Mouse (Mus musculus): Measurements from ENCODE around the gene Ccdc51. TPM values are rescaled to one million over a fixed set of nuclear protein-coding genes. Genes with fewer than 3 reads are reported as not detected.

The Ccdc51 gene
- polyA plus RNA-seq, 1 experiment from 2014 or later, result 11.9 TPM

- H3K4me1 ChIP-seq, result peaks cover 12% of the 10 kb centered on the region
- H3K9me3 ChIP-seq (replicated peaks), result no peaks in the 10 kb centered on the region
- no peaks in the 10 kb centered on the region for H3K27me3 ChIP-seq
- WGBS, result 94% methylated on average over 16 of the region's 16 CpGs
- no peak overlapping the region for H3K4me3 ChIP-seq
- H3K36me3 ChIP-seq, result peaks cover 76% of the 10 kb centered on the region
- peak overlapping the region; percentile 46; the same call in 1 of the 2 replicates for H3K27ac ChIP-seq
- 0 out of 2 replicates have a peak, but pooled peaks have one; percentile 15 for ATAC-seq (ENCODE audit: low FRiP score)
- H3K9ac ChIP-seq, result no peak overlapping the region
- no peak overlapping the region for H3K4me2 ChIP-seq (replicated peaks)
These were observed 22.0 kb upstream of the Ccdc51 start for GRCm38 (mm10) chr9:109060184-109060897.

GRCm38 (mm10) chr9:109060898-109061295, 21.4 kb upstream of the Ccdc51 start:
- Histone ChIP-seq H3K9me3 (replicated peaks) (no peaks in the 10 kb centered on the region), H3K27me3 (no peaks in the 10 kb centered on the region), H3K9ac (no peak overlapping the region), H3K4me1 (peaks cover 9% of the 10 kb centered on the region), H3K36me3 (peaks cover 81% of the 10 kb centered on the region), H3K27ac (no peak overlapping the region), H3K4me3 (no peak overlapping the region), H3K4me2 (replicated peaks) (no peak overlapping the region)
- WGBS, result 87% methylated on average over 5 of the region's 5 CpGs
- ATAC-seq (ENCODE audit: low FRiP score), result no peak

- H3K36me3 ChIP-seq, result peaks cover 80% of the 10 kb centered on the region
- no peak overlapping the region for H3K27ac ChIP-seq
- no peaks in the 10 kb centered on the region for H3K9me3 ChIP-seq (replicated peaks)
- no peaks in the 10 kb centered on the region for H3K27me3 ChIP-seq
- H3K4me1 ChIP-seq, result peaks cover 10% of the 10 kb centered on the region
- H3K9ac ChIP-seq, result no peak overlapping the region
- H3K4me3 ChIP-seq, result no peak overlapping the region
- H3K4me2 ChIP-seq (replicated peaks), result no peak overlapping the region
- 94% methylated on average over 3 of the region's 3 CpGs for WGBS
- no peak for ATAC-seq (ENCODE audit: low FRiP score)
These were observed 14.1 kb upstream of the Ccdc51 start for GRCm38 (mm10) chr9:109068095-109068735.

GRCm38 (mm10) chr9:109073661-109074573, 8.4 kb upstream of the Ccdc51 start, which contains the start of gene Atrip:
Gene Atrip, minus strand, starts transcription at chr9:109074124.
- peaks cover 29% of the 10 kb centered on the region for H3K36me3 ChIP-seq
- H3K27ac ChIP-seq, result peak within 1 kb of the TSS; percentile 76
- ATAC-seq (ENCODE audit: low FRiP score), result peak; percentile 99
- no peaks in the 10 kb centered on the region for H3K9me3 ChIP-seq (replicated peaks)
- peak within 1 kb of the TSS; percentile 80 for H3K4me3 ChIP-seq
- H3K9ac ChIP-seq, result peak within 1 kb of the TSS; percentile 79
- H3K4me2 ChIP-seq (replicated peaks), result peak within 1 kb of the TSS; percentile 84
- under 1% methylated on average over 57 of the region's 57 CpGs for WGBS
- H3K27me3 ChIP-seq, result no peaks in the 10 kb centered on the region
- H3K4me1 ChIP-seq, result peaks cover 18% of the 10 kb centered on the region

GRCm38 (mm10) chr9:109080516-109080915, 1.8 kb upstream of the Ccdc51 start:
- Histone ChIP-seq H3K9me3 (replicated peaks) (no peaks in the 10 kb centered on the region), H3K27me3 (no peaks in the 10 kb centered on the region), H3K27ac (no peak overlapping the region), H3K4me2 (replicated peaks) (no peak overlapping the region), H3K36me3 (peaks cover 19% of the 10 kb centered on the region), H3K4me1 (peaks cover 22% of the 10 kb centered on the region), H3K4me3 (no peak overlapping the region), H3K9ac (no peak overlapping the region)
- ATAC-seq (ENCODE audit: low FRiP score), result no peak
- WGBS, result 95% methylated on average over 3 of the region's 3 CpGs

- ATAC-seq (ENCODE audit: low FRiP score), result peak; percentile 57
- 7% methylated on average over 11 of the region's 11 CpGs for WGBS
- H3K27ac ChIP-seq, result peak overlapping the region; percentile 78
- H3K9ac ChIP-seq, result peak overlapping the region; percentile 88
- peaks cover 19% of the 10 kb centered on the region for H3K36me3 ChIP-seq
- H3K27me3 ChIP-seq, result no peaks in the 10 kb centered on the region
- H3K4me3 ChIP-seq, result peak overlapping the region; percentile 76
- H3K4me2 ChIP-seq (replicated peaks), result peak overlapping the region; percentile 92
- H3K4me1 ChIP-seq, result peaks cover 22% of the 10 kb centered on the region
- H3K9me3 ChIP-seq (replicated peaks), result no peaks in the 10 kb centered on the region
These were observed 557 bp upstream of the Ccdc51 start for GRCm38 (mm10) chr9:109081749-109082123.

- H3K4me2 ChIP-seq (replicated peaks), result no peak overlapping the region
- no peak overlapping the region for H3K27ac ChIP-seq
- H3K4me3 ChIP-seq, result no peak overlapping the region
- peaks cover 32% of the 10 kb centered on the region for H3K4me1 ChIP-seq
- H3K9me3 ChIP-seq (replicated peaks), result no peaks in the 10 kb centered on the region
- WGBS, result 15% methylated on average over 2 of the region's 2 CpGs
- H3K27me3 ChIP-seq, result no peaks in the 10 kb centered on the region
- no peak overlapping the region for H3K9ac ChIP-seq
- no peak for ATAC-seq (ENCODE audit: low FRiP score)
- H3K36me3 ChIP-seq, result peaks cover 11% of the 10 kb centered on the region
These were observed 2.6 kb downstream of the Ccdc51 start for GRCm38 (mm10) chr9:109084922-109085321.

GRCm38 (mm10) chr9:109087987-109088386, 5.7 kb downstream of the Ccdc51 start:
- no peak for ATAC-seq (ENCODE audit: low FRiP score)
- Histone ChIP-seq H3K4me3 (no peak overlapping the region), H3K27me3 (no peaks in the 10 kb centered on the region), H3K9ac (no peak overlapping the region), H3K27ac (no peak overlapping the region), H3K4me1 (peaks cover 17% of the 10 kb centered on the region), H3K9me3 (replicated peaks) (no peaks in the 10 kb centered on the region), H3K36me3 (peaks cover 27% of the 10 kb centered on the region), H3K4me2 (replicated peaks) (no peak overlapping the region)
- 12% methylated on average over 5 of the region's 5 CpGs for WGBS

GRCm38 (mm10) chr9:109090446-109090845, 8.2 kb downstream of the Ccdc51 start:
- Histone ChIP-seq H3K9me3 (replicated peaks) (no peaks in the 10 kb centered on the region), H3K4me3 (no peak overlapping the region), H3K4me1 (peaks cover 29% of the 10 kb centered on the region), H3K4me2 (replicated peaks) (no peak overlapping the region), H3K36me3 (peaks cover 27% of the 10 kb centered on the region), H3K27ac (no peak overlapping the region), H3K9ac (no peak overlapping the region), H3K27me3 (no peaks in the 10 kb centered on the region)
- 59% methylated on average over 15 of the region's 15 CpGs for WGBS
- no peak for ATAC-seq (ENCODE audit: low FRiP score)

- Histone ChIP-seq H3K9me3 (replicated peaks) (no peaks in the 10 kb centered on the region), H3K27me3 (no peaks in the 10 kb centered on the region), H3K4me3 (no peak overlapping the region), H3K36me3 (peaks cover 27% of the 10 kb centered on the region), H3K4me1 (peaks cover 34% of the 10 kb centered on the region), H3K9ac (no peak overlapping the region), H3K4me2 (replicated peaks) (no peak overlapping the region), H3K27ac (no peak overlapping the region)
- 87% methylated on average over 8 of the region's 8 CpGs for WGBS
- ATAC-seq (ENCODE audit: low FRiP score), result no peak
These were observed 9.5 kb downstream of the Ccdc51 start for GRCm38 (mm10) chr9:109091802-109092201.

GRCm38 (mm10) chr9:109092799-109093198, 10.5 kb downstream of the Ccdc51 start:
- no peak overlapping the region for H3K4me2 ChIP-seq (replicated peaks)
- whole genome bisulfite sequencing, result 26% methylated on average over 6 of the region's 6 CpGs
- H3K4me3 ChIP-seq, result no peak overlapping the region
- no peaks in the 10 kb centered on the region for H3K9me3 ChIP-seq (replicated peaks)
- H3K27me3 ChIP-seq, result no peaks in the 10 kb centered on the region
- no peak overlapping the region for H3K9ac ChIP-seq
- peaks cover 27% of the 10 kb centered on the region for H3K36me3 ChIP-seq
- peaks cover 40% of the 10 kb centered on the region for H3K4me1 ChIP-seq
- no peak for ATAC-seq (ENCODE audit: low FRiP score)
- no peak overlapping the region for H3K27ac ChIP-seq
